Mouse (Mus musculus): ENCODE measurements around the gene Ifna4. TPM values are rescaled to one million over a fixed set of nuclear protein-coding genes. Genes with fewer than 3 reads are reported as not detected.

Ifna4 gene
- polyA plus RNA-seq, 1 experiment from 2014 or later, result not detected

DNA sequence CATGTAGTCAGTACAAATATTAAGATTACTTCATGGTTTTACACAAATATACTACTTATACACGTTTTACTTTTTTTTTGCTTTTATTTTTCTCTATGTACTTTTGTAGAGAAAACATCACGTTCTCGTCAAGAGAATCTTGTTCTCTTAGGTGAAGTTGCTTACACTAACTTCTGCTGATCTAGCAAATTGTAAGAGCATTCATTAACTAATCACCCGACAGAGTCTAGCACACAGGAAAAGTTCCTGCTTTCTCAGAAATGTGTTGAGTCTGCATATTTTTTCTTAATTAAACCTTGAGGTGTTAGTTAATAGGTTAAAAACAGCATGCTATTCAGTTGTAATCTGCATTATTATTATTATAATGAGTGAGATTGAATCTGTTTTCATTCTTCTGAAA lies 37.1 kb downstream of the Ifna4 start:
- H3K9me3 ChIP-seq (ENCODE audit: control insufficient read depth, low read length), result no peaks in the 10 kb centered on the region
- no peaks in the 10 kb centered on the region for H3K4me1 ChIP-seq (ENCODE audit: control insufficient read depth, insufficient read depth, low read length)
- ATAC-seq, result no peak
- no peak overlapping the region for H3K4me2 ChIP-seq (ENCODE audit: low read depth, low read length)
- 60% methylated on average over 4 of the region's 4 CpGs for WGBS
- H3K9ac ChIP-seq (ENCODE audit: low read depth, low read length), result no peak overlapping the region
- H3K36me3 ChIP-seq (ENCODE audit: control insufficient read depth, insufficient read depth, low read length), result no peaks in the 10 kb centered on the region
- no peak overlapping the region for H3K4me3 ChIP-seq (ENCODE audit: low read length)
- no peak overlapping the region; the same call in 1 of the 2 replicates for H3K27ac ChIP-seq (ENCODE audit: low read length)
- H3K27me3 ChIP-seq (replicated peaks; ENCODE audit: control insufficient read depth, insufficient read depth, low read length), result no peaks in the 10 kb centered on the region

DNA sequence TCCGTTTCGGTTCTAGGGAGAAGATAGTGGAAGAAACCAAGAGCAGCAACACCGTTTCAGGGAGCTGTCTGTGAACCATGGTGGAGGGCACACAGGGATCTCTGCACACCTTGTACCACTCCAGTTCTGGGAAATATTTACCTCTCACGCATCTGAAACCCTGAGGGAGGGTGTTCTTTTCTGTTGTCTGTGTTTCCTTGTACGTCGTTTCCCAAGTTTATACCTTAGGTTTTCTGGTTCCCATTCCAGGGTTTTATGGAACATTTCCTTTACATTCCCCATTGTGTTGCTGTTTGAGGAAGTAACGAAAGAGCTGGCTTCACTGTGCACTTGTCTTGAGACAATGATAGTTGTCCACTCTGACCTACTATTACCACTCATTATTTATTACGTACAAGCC lies 38.4 kb downstream of the Ifna4 start, which contains the start of gene Ifne:
Gene Ifne (minus strand): TSS at position 101 of the 400 bp plus-strand sequence.
- no peak for ATAC-seq
- 84% methylated on average over 8 of the region's 8 CpGs for WGBS
- H3K36me3 ChIP-seq (ENCODE audit: control insufficient read depth, insufficient read depth, low read length), result no peaks in the 10 kb centered on the region

DNA sequence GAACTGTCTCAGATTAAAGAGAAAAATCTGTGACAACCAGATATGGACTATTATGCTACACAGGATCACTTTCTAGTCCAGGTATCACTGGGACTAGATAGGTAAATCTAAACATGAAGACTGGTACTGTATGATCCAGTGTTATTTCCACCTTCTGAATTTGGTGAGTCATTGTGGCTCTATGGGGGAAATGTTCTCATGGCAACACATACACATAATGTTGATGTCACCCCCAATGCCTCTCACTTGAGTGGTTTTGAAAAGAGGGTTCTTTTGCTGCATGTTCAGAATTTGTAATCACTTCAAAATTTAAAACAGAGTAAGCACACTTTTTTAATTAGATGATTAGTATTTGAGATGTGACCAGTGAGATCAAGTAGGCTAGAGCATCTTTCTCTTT lies 46.6 kb downstream of the Ifna4 start:
- Histone ChIP-seq H3K27ac (ENCODE audit: low read length) (no peak overlapping the region), H3K9ac (ENCODE audit: low read depth, low read length) (no peak overlapping the region), H3K4me2 (ENCODE audit: low read depth, low read length) (no peak overlapping the region), H3K4me3 (ENCODE audit: low read length) (no peak overlapping the region), H3K27me3 (replicated peaks; ENCODE audit: control insufficient read depth, insufficient read depth, low read length) (no peaks in the 10 kb centered on the region), H3K36me3 (ENCODE audit: control insufficient read depth, insufficient read depth, low read length) (no peaks in the 10 kb centered on the region), H3K9me3 (ENCODE audit: control insufficient read depth, low read length) (no peaks in the 10 kb centered on the region), H3K4me1 (ENCODE audit: control insufficient read depth, insufficient read depth, low read length) (no peaks in the 10 kb centered on the region)
- ATAC-seq, result no peak

More for the DNA sequence above, 38.4 kb downstream of the Ifna4 start, which contains the start of gene Ifne:
- Histone ChIP-seq H3K27me3 (replicated peaks; ENCODE audit: control insufficient read depth, insufficient read depth, low read length) (no peaks in the 10 kb centered on the region), H3K9ac (ENCODE audit: low read depth, low read length) (no peak within 1 kb of the TSS), H3K27ac (ENCODE audit: low read length) (no peak within 1 kb of the TSS), H3K4me3 (ENCODE audit: low read length) (no peak within 1 kb of the TSS), H3K4me1 (ENCODE audit: control insufficient read depth, insufficient read depth, low read length) (no peaks in the 10 kb centered on the region), H3K4me2 (ENCODE audit: low read depth, low read length) (no peak within 1 kb of the TSS), H3K9me3 (ENCODE audit: control insufficient read depth, low read length) (no peaks in the 10 kb centered on the region)

Other genes with a start within 250 kb of the Ifna4 start
- not detected in 2 replicates for gene Ifna9, start 249.5 kb upstream of the Ifna4 start, polyA plus RNA-seq (2015; fragmentation: Nextera tagmentation; extraction: Ambion mirVana)
- gene Ifna12, start 238.5 kb upstream of the Ifna4 start, polyA plus RNA-seq (2015; fragmentation: Nextera tagmentation; extraction: Ambion mirVana), result not detected in 2 replicates
- not detected in 2 replicates for gene C87499, start 207.4 kb upstream of the Ifna4 start, polyA plus RNA-seq (2015; fragmentation: Nextera tagmentation; extraction: Ambion mirVana)
- gene Ifna13, start 197.4 kb upstream of the Ifna4 start, polyA plus RNA-seq (2015; fragmentation: Nextera tagmentation; extraction: Ambion mirVana), result not detected in 2 replicates
- gene Ifna16, start 164.9 kb upstream of the Ifna4 start, polyA plus RNA-seq (2015; fragmentation: Nextera tagmentation; extraction: Ambion mirVana), result not detected in 2 replicates
- not detected in 2 replicates for gene Ifna2, start 157.9 kb upstream of the Ifna4 start, polyA plus RNA-seq (2015; fragmentation: Nextera tagmentation; extraction: Ambion mirVana)
- gene Ifnab, start 150.5 kb upstream of the Ifna4 start, polyA plus RNA-seq (2015; fragmentation: Nextera tagmentation; extraction: Ambion mirVana), result not detected in 2 replicates
- gene Gm26566, start 120.1 kb upstream of the Ifna4 start, polyA plus RNA-seq (2015; fragmentation: Nextera tagmentation; extraction: Ambion mirVana), result 0.62 and 1.4 TPM in 2 replicates
- 63.4 and 69.9 TPM in 2 replicates for gene Klhl9, start 119.4 kb upstream of the Ifna4 start, polyA plus RNA-seq (2015; fragmentation: Nextera tagmentation; extraction: Ambion mirVana)
- gene Gm13271, start 87.0 kb upstream of the Ifna4 start, polyA plus RNA-seq (2015; fragmentation: Nextera tagmentation; extraction: Ambion mirVana), result not detected in 2 replicates
- gene Gm13283, start 81.7 kb upstream of the Ifna4 start, polyA plus RNA-seq (2015; fragmentation: Nextera tagmentation; extraction: Ambion mirVana), result 0.21 TPM in 1 of 2 replicates, not detected in the other
- gene Gm13290, start 68.0 kb upstream of the Ifna4 start, polyA plus RNA-seq (2015; fragmentation: Nextera tagmentation; extraction: Ambion mirVana), result 0.44 and 0.83 TPM in 2 replicates
- gene Gm13289, start 64.9 kb upstream of the Ifna4 start, polyA plus RNA-seq (2015; fragmentation: Nextera tagmentation; extraction: Ambion mirVana), result not detected in 2 replicates
- 0.28 TPM in 1 of 2 replicates, not detected in the other for gene Gm13272, start 62.0 kb upstream of the Ifna4 start, polyA plus RNA-seq (2015; fragmentation: Nextera tagmentation; extraction: Ambion mirVana)
- gene Ifnz, start 59.7 kb upstream of the Ifna4 start, polyA plus RNA-seq (2015; fragmentation: Nextera tagmentation; extraction: Ambion mirVana), result 0.11 TPM in 1 of 2 replicates, not detected in the other
- gene Gm13276, start 56.2 kb upstream of the Ifna4 start, polyA plus RNA-seq (2015; fragmentation: Nextera tagmentation; extraction: Ambion mirVana), result not detected in 2 replicates
- not detected in 2 replicates for gene Gm13277, start 53.2 kb upstream of the Ifna4 start, polyA plus RNA-seq (2015; fragmentation: Nextera tagmentation; extraction: Ambion mirVana)
- gene Gm13278, start 50.3 kb upstream of the Ifna4 start, polyA plus RNA-seq (2015; fragmentation: Nextera tagmentation; extraction: Ambion mirVana), result not detected in 2 replicates
- gene Gm13275, start 47.4 kb upstream of the Ifna4 start, polyA plus RNA-seq (2015; fragmentation: Nextera tagmentation; extraction: Ambion mirVana), result not detected in 2 replicates
- not detected in 2 replicates for gene Gm13279, start 44.5 kb upstream of the Ifna4 start, polyA plus RNA-seq (2015; fragmentation: Nextera tagmentation; extraction: Ambion mirVana)
- 0.47 and 0.53 TPM in 2 replicates for gene Gm13285, start 42.2 kb upstream of the Ifna4 start, polyA plus RNA-seq (2015; fragmentation: Nextera tagmentation; extraction: Ambion mirVana)
- gene Gm13287, start 38.6 kb upstream of the Ifna4 start, polyA plus RNA-seq (2015; fragmentation: Nextera tagmentation; extraction: Ambion mirVana), result not detected in 2 replicates
- not detected in 2 replicates for gene Gm13288, start 36.3 kb upstream of the Ifna4 start, polyA plus RNA-seq (2015; fragmentation: Nextera tagmentation; extraction: Ambion mirVana)
- not detected in 2 replicates for gene Ifna7, start 25.6 kb upstream of the Ifna4 start, polyA plus RNA-seq (2015; fragmentation: Nextera tagmentation; extraction: Ambion mirVana)
- gene Ifna11, start 21.9 kb upstream of the Ifna4 start, polyA plus RNA-seq (2015; fragmentation: Nextera tagmentation; extraction: Ambion mirVana), result not detected in 2 replicates
- not detected in 2 replicates for gene Ifna6, start 14.4 kb upstream of the Ifna4 start, polyA plus RNA-seq (2015; fragmentation: Nextera tagmentation; extraction: Ambion mirVana)
- not detected in 2 replicates for gene Ifna5, start 6.3 kb upstream of the Ifna4 start, polyA plus RNA-seq (2015; fragmentation: Nextera tagmentation; extraction: Ambion mirVana)
- not detected in 2 replicates for gene Ifna1, start 8.2 kb downstream of the Ifna4 start, polyA plus RNA-seq (2015; fragmentation: Nextera tagmentation; extraction: Ambion mirVana)
- not detected in 2 replicates for gene Ifne, start 38.3 kb downstream of the Ifna4 start, polyA plus RNA-seq (2015; fragmentation: Nextera tagmentation; extraction: Ambion mirVana)

Measured in intestine, embryonic 16.5 days (tissue).